Mouse (Mus musculus) CD8-positive naive resting alpha-beta T cell, adult 2 months (primary cell): Measurements from ENCODE around the gene Bend5.

Experiments used
- DNase-seq, 2 experiments: peaks; one replicate each; pipeline ENCODE4 v3.0.0; 2022; ENCODE audit warnings: low read depth in 2 of 2, low spot score in 2 of 2

Gene Bend5

GRCm38 (mm10) chr4:111441709-111442108 is 26.9 kb downstream of the Bend5 start:
- no peak for DNase-seq

- no peak for DNase-seq
These were observed 27.8 kb downstream of the Bend5 start for GRCm38 (mm10) chr4:111442435-111443238.

- no peak for DNase-seq
These were observed 29.3 kb downstream of the Bend5 start for GRCm38 (mm10) chr4:111443906-111444615.

- DNase-seq: no peak
These were observed 29.9 kb downstream of the Bend5 start for GRCm38 (mm10) chr4:111444616-111445160.

- DNase-seq: no peak
These were observed 33.1 kb downstream of the Bend5 start for GRCm38 (mm10) chr4:111447918-111448317.

GRCm38 (mm10) chr4:111448586-111448985 is 33.8 kb downstream of the Bend5 start:
- DNase-seq: no peak

- no peak for DNase-seq
These were observed 34.8 kb downstream of the Bend5 start for GRCm38 (mm10) chr4:111449442-111450199.

GRCm38 (mm10) chr4:111451283-111451918 is 36.6 kb downstream of the Bend5 start:
- DNase-seq: no peak

- no peak for DNase-seq
These were observed 37.4 kb downstream of the Bend5 start for GRCm38 (mm10) chr4:111452192-111452591.

GRCm38 (mm10) chr4:111453275-111453674 is 38.5 kb downstream of the Bend5 start:
- no peak for DNase-seq

- no peak for DNase-seq
These were observed 40.8 kb downstream of the Bend5 start for GRCm38 (mm10) chr4:111455621-111456020.

GRCm38 (mm10) chr4:111457568-111457967 is 42.8 kb downstream of the Bend5 start:
- no peak for DNase-seq

- DNase-seq: no peak
These were observed 52.5 kb downstream of the Bend5 start for GRCm38 (mm10) chr4:111467293-111467773.

- DNase-seq: no peak
These were observed 53.0 kb downstream of the Bend5 start for GRCm38 (mm10) chr4:111467796-111468195.

- DNase-seq: no peak
These were observed 55.0 kb downstream of the Bend5 start for GRCm38 (mm10) chr4:111469847-111470246.

GRCm38 (mm10) chr4:111471726-111472125 is 56.9 kb downstream of the Bend5 start:
- no peak for DNase-seq

GRCm38 (mm10) chr4:111472511-111472910 is 57.7 kb downstream of the Bend5 start:
- no peak for DNase-seq

- no peak for DNase-seq
These were observed 58.2 kb downstream of the Bend5 start for GRCm38 (mm10) chr4:111473014-111473413.

GRCm38 (mm10) chr4:111475374-111475971 is 60.7 kb downstream of the Bend5 start:
- no peak for DNase-seq

- DNase-seq: no peak
These were observed 62.7 kb downstream of the Bend5 start for GRCm38 (mm10) chr4:111477507-111477906.
